Mouse (Mus musculus) heart, postnatal 14 days (tissue): ENCODE data around the gene Necap1. TPM values are rescaled to one million over a fixed set of nuclear protein-coding genes. Genes with fewer than 3 reads are reported as not detected.
A peak's percentile ranks its signal among the peaks of the same experiment; 100 is the strongest.

ENCODE experiments used
- DNase-seq, 2 experiments: peaks; one replicate each; pipeline ENCODE4 v3.0.0; 2021 to 2022
- intact Hi-C: fragments of 180-260 bp; cut with DNase I; formaldehyde crosslinking; loops from one replicate; pipeline ENCODE4 v1.15.1; 2025
- microRNA-seq, 2 experiments: library from miRNA; unstranded; fragments of <30 nt; microRNA quantifications; one replicate each; pipeline ENCODE4 v1.2.0; 2021 to 2022
- total RNA-seq, 2 experiments: library from RNA; stranded (reverse); gene quantifications; 2 replicates each; pipeline ENCODE4 v1.2.3; 2021

Gene Necap1
- total RNA-seq, 2 experiments from 2014 or later = 23.8 to 25.5 TPM

DNA sequence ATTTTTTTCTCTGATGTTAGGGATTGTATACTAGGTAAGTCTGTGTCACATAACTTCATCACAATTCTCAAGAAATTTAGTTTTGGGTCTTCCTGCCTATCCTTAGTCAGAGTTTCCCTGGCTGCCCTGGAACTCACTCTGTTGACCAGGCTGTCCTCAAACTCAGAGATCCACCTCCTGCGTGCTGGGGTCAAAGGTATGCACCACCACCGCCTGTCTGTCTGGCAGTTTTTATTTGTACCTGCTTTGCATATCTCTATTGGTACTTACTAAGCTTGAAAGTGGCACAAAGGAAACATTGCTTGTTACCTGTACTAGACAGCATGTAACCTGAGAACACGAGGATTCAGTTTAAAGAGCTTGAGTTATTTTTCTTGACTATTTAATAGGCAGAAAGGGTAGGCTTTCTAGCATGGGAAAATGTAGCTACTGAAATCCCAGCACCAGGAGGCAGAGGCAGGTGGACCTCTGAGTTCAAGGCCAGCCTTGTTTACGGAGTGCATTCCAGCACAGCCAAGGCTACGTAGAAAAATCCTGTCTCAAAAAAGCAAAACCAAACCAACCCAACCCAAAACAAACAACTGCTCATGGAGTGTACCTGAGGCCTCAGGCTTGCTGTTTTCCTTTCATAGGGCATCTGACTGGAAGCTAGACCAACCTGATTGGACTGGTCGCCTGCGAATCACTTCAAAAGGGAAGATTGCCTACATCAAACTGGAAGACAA, 5.7 kb downstream of the Necap1 start:
- intact Hi-C loops = loop anchor here (10.0 kb wide), 1 partner anchor 215 kb away; no protein-coding TSS in a partner anchor
- DNase-seq = no peak

DNA sequence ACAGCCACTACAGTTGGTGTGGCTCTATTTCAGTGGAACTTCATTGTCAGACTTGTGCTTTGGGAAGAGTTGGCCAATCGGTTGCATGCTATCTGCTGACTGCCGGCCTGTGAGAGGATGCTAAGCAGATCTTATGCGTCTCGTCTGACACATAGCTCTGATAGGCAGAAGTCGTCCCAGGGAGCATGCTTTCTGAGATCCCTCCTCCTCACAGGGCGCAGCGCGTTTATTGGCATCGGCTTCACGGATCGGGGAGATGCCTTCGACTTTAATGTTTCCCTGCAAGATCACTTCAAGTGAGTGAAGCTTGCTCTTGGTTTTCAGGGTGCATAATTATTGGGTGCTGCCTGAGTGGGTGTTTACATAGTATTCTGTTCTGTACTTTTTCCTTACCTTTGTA, 7.0 kb downstream of the Necap1 start:
- no peak for DNase-seq
- intact Hi-C loops = no loop called here

DNA sequence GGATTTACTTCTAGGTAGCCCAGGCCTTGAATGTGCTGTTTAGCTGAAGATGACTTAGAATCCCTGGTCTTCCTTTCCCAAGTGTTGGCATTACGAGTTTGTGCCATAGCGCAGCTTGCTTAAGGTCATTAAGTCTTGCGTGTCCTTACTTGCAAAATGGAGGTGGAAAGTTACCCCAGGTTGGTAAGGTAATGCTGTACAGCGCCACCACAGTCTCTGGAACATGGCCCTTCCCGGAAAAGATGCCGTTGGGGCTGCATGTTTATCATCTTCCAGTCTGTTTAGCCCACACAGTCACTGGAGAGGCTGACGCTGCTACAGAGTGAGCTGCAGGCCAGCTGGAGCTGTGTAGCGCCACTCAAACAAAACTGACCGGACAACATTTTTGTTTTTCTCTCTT, 9.3 kb downstream of the Necap1 start:
- intact Hi-C loops = no loop called here
- DNase-seq = no peak

DNA sequence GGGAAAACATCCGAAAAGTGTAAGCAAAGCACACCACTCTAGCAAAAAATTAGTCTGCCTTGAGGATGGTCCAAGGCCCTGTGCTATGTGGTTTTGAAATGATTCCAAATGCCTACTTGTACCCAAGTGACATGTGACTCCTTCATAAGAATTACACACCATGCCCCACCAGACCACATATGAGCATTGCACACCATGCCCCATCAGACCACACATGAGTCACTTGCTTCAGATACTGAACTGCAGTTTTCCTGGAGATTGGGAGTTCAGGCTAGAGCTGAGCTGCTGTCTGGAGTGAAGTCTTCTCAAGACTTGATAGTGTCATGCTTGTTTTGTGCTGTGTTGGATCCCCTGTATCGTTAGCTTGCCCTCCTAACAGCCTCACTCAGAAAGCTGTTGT, 15.3 kb downstream of the Necap1 start:
- intact Hi-C loops = no loop called here
- no peak for DNase-seq

DNA sequence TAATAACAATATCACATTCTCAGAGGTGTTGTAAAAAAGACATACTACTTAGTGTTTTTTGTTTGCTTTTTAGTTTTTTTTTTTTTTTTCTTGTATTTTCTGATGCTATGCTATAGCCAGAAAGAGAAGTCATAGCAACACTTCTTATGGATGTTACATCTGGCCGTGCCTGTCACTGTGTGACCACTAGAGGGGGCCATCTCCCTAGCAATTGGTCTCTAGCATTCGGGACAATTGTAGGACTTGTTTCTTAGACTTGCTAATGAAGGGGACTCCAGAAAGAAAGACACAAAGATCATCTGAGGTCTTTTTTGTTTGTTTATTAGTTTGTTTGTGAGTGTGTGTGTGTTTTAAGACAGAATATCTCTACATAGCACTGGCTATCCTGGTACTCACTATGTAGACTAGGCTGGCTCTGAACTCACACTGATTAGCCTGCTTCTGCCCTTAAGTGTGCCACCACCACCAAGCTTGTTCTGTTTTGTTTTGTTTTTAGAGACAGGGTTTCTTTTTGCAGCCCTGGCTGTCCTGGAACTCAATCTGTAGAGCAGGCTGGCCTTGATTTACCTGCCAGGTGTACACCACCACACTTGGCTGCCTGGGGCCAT, 18.3 kb downstream of the Necap1 start:
- peak; percentile 61 to 77 for DNase-seq
- intact Hi-C loops = loop anchor here (10.0 kb wide), 1 partner anchor 1372 kb away; no protein-coding TSS in a partner anchor

DNA sequence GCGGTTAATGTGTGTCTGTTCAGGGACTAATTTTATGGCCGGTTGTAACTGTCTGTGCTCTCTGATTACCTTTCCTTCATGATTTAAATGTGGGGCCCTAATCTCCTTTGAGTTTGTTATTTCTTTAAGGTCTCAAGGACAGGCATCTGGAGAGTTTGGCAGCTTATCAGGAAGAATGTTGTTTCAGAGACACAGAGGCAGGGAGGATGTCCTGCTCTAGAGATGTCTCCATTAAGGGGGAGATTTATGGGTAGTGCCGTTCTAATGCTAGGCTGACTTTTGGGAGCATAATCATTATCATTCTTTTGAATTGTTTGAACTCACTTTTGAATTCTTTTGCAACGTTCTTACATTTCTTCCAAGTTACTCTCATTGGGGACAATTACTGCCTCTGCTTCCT, 45.6 kb downstream of the Necap1 start:
- intact Hi-C loops = no loop called here
- DNase-seq = no peak

DNA sequence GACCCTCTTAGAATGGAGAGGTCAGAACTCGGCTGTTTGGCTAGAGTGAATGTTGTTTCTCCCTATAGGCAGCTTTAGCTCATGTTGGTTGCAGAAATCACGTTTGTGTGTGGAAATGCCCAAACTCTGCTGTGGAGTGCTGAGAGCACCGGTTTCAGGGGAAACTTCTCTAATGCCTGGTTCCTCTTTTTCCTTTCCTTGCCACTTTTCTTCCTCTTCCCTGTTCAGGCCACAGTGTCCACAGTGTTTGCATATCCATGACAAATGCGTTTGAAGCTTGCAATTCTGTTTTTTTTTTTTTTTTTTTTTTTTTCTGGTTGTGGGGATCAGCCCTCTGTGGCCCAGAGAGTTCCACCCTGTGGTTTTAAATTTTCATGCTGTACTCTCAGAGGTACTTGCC, 47.2 kb downstream of the Necap1 start, which contains the start of gene Clec4a1:
Gene Clec4a1, plus strand, starts transcription at position 398 of the 400 bp plus-strand sequence.
- no peak for DNase-seq
- intact Hi-C loops = no loop called here

DNA sequence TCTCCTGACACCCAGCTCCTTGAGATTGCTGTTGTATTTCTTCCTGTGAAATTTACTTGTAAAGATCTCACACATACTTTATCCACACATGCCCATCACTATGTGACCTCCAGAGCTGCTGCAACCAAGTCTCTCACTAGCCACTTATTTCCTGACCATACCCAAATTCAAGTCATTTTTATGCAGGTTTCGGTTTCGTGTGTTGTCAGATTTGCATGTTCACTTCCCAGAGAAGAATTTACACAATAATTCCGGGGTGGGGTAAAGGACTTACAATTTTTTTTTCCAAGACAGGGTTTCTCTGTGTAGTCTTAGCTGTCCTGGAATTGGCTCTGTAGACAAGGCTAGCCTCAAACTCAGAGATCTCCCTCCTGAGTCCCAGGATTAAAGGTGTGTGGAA, 60.6 kb downstream of the Necap1 start:
- intact Hi-C loops = no loop called here
- no peak for DNase-seq

Small RNA genes lying within 50 kb of the gene (microRNA-seq; reads per million reads assigned to microRNA genes)
- gene Mir7231 = 0 to 0.48 reads per million in 2 experiments

Other genes with a start within 250 kb of the Necap1 start
- not detected for gene Dppa3, start 248.1 kb upstream of the Necap1 start, total RNA-seq
- not detected for gene Nanog, start 167.0 kb upstream of the Necap1 start, total RNA-seq
- gene Slc2a3, start 72.8 kb upstream of the Necap1 start, total RNA-seq = 1 to 10 TPM; 2.3 to 2.4 TPM
- gene Foxj2, start 54.6 kb upstream of the Necap1 start, total RNA-seq = 10 to 100 TPM; 30.9 to 31.9 TPM
- 1 to 10 TPM; 2.5 to 3.6 TPM for gene C3ar1, start 18.3 kb upstream of the Necap1 start, total RNA-seq
- gene Clec4a1, start 47.4 kb downstream of the Necap1 start, total RNA-seq = 1 to 10 TPM; 3.9 to 4.3 TPM
- gene Clec4a3, start 78.0 kb downstream of the Necap1 start, total RNA-seq = 1 to 10 TPM; 2.5 to 3.1 TPM
- not detected for gene Clec4a4, start 115.9 kb downstream of the Necap1 start, total RNA-seq
- gene Clec4b1, start 175.5 kb downstream of the Necap1 start, total RNA-seq = not detected
- 1 to 10 TPM; 1.9 to 2.7 TPM for gene Clec4a2, start 232.0 kb downstream of the Necap1 start, total RNA-seq